Mouse (Mus musculus) kidney, embryonic 16.5 days (tissue): Measurements from ENCODE around the gene Cldn34b1. TPM values are rescaled to one million over a fixed set of nuclear protein-coding genes. Genes with fewer than 3 reads are reported as not detected.
"Not testable (repeated sequence)": the region's sequence is repeated elsewhere in the genome, so short reads cannot be mapped to it uniquely, and the experiment has no call there.

Experiments
- ATAC-seq: fragments of 200-750 bp; cut with Nextera tagmentation; 2 replicates; pipeline ENCODE4 v1.8.0; 2017; ENCODE audit warnings: moderate TSS enrichment; ENCODE audit not compliant: low FRiP score, low TSS enrichment
- H3K27ac ChIP-seq: fragments of 300-500 bp; sonication (generic); 2 replicates; pipeline ENCODE4 v1.5.1; 2014; ENCODE audit warnings: low read length
- H3K27me3 ChIP-seq: fragments of 300-500 bp; sonication (generic); 2 replicates; pipeline ENCODE4 v1.6.1; 2014; ENCODE audit warnings: low read length, control low read depth, mixed read lengths; ENCODE audit not compliant: insufficient read depth
- H3K36me3 ChIP-seq: fragments of 300-500 bp; sonication (generic); 2 replicates; pipeline ENCODE4 v1.6.1; 2014; ENCODE audit warnings: low read length, control low read depth, mixed read lengths; ENCODE audit not compliant: insufficient read depth
- H3K4me1 ChIP-seq: fragments of 300-500 bp; sonication (generic); 2 replicates; pipeline ENCODE4 v1.6.1; 2014; ENCODE audit warnings: low read length, control low read depth, mixed read lengths; ENCODE audit not compliant: insufficient read depth
- H3K4me2 ChIP-seq: fragments of 300-500 bp; sonication (generic); replicated peaks from 2 replicates; pipeline ENCODE4 v1.6.1; 2014; ENCODE audit warnings: low read depth, low read length
- H3K4me3 ChIP-seq: fragments of 300-500 bp; sonication (generic); 2 replicates; pipeline ENCODE4 v1.5.1; 2014; ENCODE audit warnings: mild to moderate bottlenecking, low read length
- H3K9ac ChIP-seq: fragments of 300-500 bp; sonication (generic); replicated peaks from 2 replicates; pipeline ENCODE4 v1.6.1; 2014; ENCODE audit warnings: low read length
- H3K9me3 ChIP-seq: fragments of 300-500 bp; sonication (generic); 2 replicates; pipeline ENCODE4 v1.6.1; 2016; ENCODE audit warnings: low read length, control low read depth
- WGBS: fragments of 180-500 bp; shearing (Covaris S2); extraction: QIAGEN DNeasy Blood & Tissue Kit; methylation state at CpG from one replicate; pipeline ENCODE4 v1.1.7; 2014; 5-methylcytosine and 5-hydroxymethylcytosine counted together
- polyA plus RNA-seq: library from polyadenylated mRNA; unstranded; fragments of >200 nt; fragmentation: Nextera tagmentation; extraction: Ambion mirVana; gene quantifications from 2 replicates; pipeline ENCODE4 v1.2.1, GENCODE M21; 2015

Cldn34b1 gene
- not detected in 2 replicates for polyA plus RNA-seq

DNA sequence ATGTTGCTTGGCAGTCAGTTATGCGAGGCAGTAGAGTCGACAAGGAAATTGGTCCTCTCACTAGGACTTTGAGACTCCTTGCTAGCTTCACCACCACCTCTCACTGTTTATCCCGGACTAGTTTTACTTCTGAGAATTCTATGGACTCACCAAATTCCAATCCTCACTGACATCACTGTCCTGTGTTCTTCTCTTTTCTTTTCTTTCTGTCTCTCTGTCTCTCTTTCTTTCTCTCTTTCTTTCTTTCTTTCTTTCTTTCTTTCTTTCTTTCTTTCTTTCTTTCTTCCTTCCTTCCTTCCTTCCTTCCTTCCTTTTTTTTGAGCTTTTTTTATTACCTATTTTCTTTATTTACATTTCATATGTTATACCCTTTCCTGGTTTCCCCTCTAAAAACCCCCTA is at the start of gene Cldn34b1:
Cldn34b1 (minus strand) TSS at position 101 of the 400 bp plus-strand sequence.
- not testable (repeated sequence) for H3K9ac ChIP-seq, H3K27me3 ChIP-seq, H3K4me1 ChIP-seq, ATAC-seq, H3K27ac ChIP-seq, H3K9me3 ChIP-seq, H3K4me3 ChIP-seq, H3K4me2 ChIP-seq, H3K36me3 ChIP-seq
- 95% methylated on average over 3 of the region's 3 CpGs for WGBS

DNA sequence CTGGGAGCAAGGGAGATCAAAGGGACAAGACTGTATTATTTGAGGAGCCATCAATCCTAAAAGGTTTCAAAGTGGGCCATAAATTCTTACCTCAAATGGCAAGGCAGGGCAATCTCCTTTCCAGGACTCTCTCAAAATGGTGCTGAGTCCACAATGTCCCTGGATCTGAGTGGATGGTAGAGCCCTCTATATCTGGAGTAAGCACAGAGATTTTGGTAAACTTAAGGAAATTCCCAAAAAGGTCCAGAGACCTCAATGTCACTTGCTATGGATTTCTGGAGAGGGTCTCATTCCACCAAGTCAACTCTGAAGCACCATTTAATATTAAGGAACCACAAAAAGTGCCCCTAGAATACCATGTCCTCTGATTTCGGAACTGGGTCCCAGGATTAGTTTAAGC is 45.8 kb upstream of the Cldn34b1 start, which contains the start of gene Magea6:
Magea6 (minus strand) TSS at position 101 of the 400 bp plus-strand sequence.
- not testable (repeated sequence) for H3K4me3 ChIP-seq, H3K9ac ChIP-seq, H3K27me3 ChIP-seq, ATAC-seq, H3K9me3 ChIP-seq, H3K36me3 ChIP-seq, H3K4me2 ChIP-seq, H3K27ac ChIP-seq, H3K4me1 ChIP-seq
- WGBS = 48% methylated on average over 1 of the region's 1 CpGs

Other genes starting within 250 kb of the Cldn34b1 start
- not detected in 2 replicates for gene Magea6, start 45.7 kb upstream of the Cldn34b1 start, polyA plus RNA-seq
- not detected in 2 replicates for gene Magea3, start 59.2 kb upstream of the Cldn34b1 start, polyA plus RNA-seq
- gene Magea8, start 105.6 kb upstream of the Cldn34b1 start, polyA plus RNA-seq = not detected in 2 replicates
- not detected in 2 replicates for gene Magea5, start 172.9 kb upstream of the Cldn34b1 start, polyA plus RNA-seq
- not detected in 2 replicates for gene Magea1, start 199.5 kb upstream of the Cldn34b1 start, polyA plus RNA-seq
- not detected in 2 replicates for gene Magea2, start 203.4 kb upstream of the Cldn34b1 start, polyA plus RNA-seq
- not detected in 2 replicates for gene Cldn34b2, start 238.1 kb upstream of the Cldn34b1 start, polyA plus RNA-seq